Mouse (Mus musculus): ENCODE results near the gene Fut7. TPM values are rescaled to one million over a fixed set of nuclear protein-coding genes. Genes with fewer than 3 reads are reported as not detected.

The Fut7 gene
- polyA plus RNA-seq, 1 experiment: 0.57 TPM

DNA sequence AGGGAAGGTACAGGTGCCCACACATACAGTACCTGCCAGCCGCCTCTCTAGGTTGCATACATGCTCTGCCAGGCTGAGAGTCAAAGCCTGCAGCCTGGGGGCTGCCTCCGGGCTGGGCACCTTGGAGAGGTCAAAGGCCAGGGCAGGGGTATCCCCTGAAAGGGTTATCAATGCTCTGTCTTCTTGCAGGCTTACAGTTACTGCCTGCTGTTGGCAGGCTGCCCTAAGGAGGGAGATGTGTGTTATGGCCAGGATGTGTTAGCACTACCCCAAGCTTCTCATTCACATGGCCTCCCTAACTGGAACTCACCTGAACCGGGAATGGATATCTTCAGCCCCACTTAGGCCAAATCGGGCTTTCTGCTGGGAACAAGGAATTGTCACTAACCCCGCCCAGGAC lies 37.1 kb downstream of the Fut7 start:
- DNase-seq (ENCODE audit: low read depth): no peak

DNA sequence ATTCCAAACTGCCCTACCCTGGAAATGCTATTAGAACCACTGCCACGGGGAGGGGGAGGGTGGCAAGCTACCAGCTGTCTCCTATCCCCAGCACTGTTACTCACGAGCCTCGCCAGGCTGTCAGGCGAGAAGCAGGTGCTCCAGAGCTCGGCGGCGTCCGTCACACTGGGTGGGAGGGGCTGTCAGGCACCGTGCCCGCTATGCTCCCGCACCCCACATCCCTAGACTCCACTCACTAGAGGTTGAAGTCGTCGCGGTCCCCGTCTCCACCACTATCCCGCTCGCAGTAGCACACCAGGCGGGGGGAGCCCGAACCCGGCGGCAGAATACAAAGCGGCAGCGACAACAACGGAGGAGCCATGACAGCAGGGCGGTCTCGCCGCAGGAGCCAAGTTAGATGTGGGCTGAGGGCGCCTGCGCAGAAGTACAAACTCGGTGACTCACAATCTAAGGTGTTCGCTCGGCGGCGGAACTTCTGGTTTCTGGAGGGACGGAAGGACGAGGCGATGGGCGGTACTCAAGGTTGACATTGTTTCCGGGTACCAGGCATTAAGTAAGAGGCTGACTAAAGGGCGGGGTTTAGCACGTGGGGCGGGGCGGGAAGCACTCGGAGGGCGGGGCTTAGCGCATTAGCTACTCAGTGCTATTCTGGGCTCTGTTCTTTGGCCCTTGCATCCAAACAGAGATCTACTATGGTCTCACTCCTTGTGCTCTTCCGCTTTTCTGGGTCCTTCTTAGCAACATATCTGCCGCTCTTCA lies 37.7 kb downstream of the Fut7 start, which contains the start of gene Paxx:
Gene Paxx, minus strand, starts transcription at position 544 of the 759 bp plus-strand sequence.
- peak; percentile 73 for DNase-seq (ENCODE audit: low read depth)

DNA sequence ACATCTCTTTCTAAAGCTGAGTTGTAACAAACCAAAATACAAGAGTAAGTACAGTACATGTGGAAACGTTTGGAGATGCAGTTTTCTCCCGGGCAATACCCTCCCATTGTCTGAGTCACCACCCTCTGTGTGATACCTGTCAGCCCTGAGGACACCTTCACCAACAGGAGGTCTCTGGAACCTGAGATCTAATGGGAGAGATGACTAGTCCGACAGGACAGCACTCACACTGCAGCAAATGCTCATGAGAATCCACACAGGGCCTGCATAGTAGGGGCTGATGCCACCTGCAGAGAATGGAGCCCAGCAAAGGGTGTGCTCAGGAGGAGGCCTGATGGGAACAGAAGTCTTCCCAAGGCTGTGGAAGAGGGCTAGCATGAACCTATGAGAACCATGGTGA lies 38.3 kb downstream of the Fut7 start:
- no peak for DNase-seq (ENCODE audit: low read depth)

DNA sequence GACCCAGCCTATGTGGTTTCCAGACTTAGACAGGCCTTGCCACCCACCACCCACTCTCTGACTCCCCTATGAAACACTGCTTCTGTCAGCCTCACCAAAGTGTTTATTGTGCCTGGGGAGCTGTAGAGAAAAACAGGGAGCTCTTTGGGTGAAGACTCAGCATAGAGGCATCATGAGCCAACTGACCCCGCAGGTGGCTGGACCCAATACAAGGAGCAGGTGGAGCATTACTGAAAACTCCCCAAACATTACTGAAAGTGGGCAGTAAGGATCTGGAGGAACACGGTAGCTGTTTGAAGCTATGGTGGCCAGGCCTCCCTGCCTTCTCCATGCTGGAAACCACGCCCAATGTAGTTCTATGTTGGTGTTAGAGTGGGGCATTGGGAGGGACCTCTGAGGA lies 40.6 kb downstream of the Fut7 start:
- DNase-seq (ENCODE audit: low read depth): no peak

DNA sequence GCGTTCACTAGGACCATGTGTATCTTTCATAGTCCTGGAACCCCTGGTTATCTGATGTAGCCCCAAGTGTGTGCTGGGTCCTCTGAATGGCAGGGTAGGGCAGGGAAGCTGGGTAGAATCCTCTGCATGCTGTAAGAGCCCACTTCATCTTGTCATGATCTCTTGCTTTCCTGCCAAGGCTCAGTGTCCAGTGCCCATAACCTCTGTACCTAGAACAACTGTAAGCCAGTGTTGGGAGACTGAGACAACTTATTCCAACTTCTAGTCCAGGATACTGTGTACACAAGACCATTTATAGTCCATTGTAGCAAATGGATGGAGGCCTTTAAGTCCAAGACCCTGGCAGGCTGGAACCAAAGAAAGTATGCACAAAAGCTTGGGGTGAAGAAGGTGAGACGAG lies 42.2 kb downstream of the Fut7 start:
- DNase-seq (ENCODE audit: low read depth): no peak

DNA sequence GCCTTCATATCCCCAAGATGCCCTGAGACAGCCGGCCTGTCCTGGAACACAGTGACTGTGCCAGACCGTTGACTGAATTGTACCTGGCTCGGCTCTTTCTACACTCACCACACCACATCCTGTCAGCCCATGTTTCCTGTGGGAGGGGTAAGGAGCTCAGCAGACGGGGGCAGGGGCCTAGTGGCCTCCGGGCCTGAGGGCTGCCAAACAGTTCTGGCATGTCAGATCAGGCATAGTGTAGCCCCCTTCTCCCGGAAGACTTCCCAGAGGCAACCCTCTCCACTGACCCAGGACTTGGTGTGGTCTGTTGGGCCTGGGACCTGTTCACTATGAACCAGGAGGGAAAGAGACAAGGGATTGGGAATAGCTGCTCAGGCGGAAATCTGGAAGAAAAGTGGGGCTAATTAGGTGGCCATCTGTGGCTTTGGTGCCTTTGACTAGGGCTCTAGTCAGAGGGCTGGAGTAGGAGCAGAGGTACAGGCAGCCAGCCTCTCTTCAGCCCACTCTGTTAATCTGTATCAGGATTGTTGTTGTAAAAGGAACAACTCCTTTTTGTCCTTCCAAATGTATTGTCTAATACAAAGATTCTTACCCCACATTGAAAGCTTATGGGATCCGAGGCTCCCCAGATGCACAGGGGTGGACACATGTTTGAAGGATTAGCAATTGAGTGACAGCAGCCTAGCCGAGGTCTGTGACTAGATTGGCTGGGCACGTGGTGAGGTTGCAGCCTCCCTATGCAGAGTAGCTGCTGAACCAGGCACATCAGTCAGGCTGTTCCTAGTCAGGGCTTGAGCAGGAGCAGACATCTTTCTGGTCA lies 43.0 kb downstream of the Fut7 start:
- no peak for DNase-seq (ENCODE audit: low read depth)

DNA sequence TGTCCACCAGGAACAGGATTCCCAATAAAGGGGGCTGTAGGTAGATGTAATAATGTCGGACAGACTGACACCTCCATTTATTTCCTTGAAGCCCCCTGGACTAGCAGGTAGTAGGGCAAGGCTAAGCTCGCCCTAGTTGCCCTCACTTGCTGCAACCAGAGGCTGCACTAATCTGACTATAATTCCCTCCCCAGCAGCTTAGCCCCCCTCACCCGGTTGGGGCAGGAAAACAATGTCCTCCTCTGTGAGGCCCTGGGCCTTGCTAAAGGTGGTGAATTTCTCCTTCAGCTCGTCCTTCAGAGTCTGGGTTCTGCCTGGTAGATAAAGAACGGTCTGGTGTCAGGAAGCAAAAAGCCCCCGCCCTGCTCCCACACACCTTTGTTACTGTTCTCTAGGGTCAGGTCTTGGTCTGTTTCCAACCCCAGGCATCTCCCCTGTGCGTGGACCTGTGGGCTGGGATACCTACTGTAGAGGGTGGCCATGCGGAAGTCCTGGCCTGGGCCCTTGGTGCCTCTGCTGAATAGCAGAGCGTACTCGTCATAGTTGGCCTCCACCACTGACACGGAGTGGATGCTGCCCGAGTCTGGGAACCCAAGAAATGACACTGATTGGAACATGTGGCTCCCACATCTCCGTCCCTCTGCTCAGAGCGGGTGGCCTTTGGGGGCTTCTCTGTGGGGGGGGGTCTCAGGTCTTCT lies 44.7 kb downstream of the Fut7 start:
- DNase-seq (ENCODE audit: low read depth): no peak

DNA sequence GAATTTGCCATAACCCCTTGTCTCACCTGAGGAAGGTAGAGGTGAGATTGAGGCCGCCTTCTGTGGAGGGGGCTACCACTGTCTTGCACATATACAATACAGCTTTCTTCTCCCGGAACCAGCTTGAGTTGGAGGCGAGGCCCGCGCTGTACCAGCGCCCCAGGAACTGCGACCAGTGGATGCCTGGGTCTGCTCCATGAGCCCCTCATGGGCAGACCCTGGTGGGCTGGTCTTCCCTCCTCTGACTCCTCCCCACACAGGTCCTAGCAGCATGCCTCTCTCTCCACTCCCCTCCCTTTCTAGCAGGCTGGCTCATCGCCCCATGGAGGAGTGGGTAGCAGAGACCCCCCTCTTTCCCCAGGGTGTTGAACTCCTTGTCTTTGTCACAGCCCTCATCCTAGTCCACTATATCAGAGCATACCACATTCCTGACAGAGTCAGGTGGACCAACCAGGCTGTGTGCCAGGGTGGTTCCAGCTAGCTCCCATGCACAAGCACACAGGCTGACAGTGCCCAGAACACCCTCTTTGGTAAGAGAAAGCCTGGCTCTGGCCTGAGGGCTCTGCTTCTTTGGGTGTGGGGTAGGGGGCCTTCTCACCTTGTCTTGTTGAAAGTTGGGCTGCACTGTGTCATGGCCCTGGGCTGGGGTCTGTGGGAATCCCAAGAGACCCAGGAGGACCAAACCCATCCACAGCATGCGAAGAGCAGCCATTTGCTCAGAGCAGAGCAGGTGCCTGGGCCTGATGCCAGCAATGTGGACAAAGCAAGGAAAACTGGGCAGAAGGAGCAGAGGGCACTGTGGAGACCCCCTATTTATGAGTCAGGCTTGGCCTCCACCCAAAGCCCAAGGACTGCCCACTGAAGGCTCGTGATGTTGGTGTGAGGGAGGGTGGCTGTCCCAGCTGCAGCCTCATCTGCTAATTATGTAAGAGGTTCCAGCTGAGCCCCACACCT lies 46.2 kb downstream of the Fut7 start:
- DNase-seq (ENCODE audit: low read depth): no peak

DNA sequence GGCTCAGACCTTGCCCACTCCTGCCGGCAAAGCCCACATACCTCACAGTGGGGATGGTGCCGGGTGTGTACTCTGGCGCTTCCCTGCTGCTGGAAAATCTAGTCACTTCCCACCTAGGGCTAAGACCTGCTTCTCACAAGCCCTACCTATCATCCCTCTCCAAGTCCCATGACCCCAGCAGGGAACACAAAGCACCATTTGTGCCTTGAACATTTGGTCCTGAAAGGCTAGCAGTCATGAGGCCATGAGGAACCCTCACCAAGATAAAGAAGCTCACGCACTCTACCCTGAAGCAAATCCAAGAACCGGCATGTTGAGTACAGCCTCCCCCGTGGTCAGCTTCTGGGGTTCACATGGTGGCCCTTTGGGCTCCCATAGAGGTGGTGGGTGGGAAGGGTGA lies 46.9 kb downstream of the Fut7 start, which contains the start of gene Ptgds:
Gene Ptgds, minus strand, starts transcription at position 78 of the 400 bp plus-strand sequence.
- no peak for DNase-seq (ENCODE audit: low read depth)

DNA sequence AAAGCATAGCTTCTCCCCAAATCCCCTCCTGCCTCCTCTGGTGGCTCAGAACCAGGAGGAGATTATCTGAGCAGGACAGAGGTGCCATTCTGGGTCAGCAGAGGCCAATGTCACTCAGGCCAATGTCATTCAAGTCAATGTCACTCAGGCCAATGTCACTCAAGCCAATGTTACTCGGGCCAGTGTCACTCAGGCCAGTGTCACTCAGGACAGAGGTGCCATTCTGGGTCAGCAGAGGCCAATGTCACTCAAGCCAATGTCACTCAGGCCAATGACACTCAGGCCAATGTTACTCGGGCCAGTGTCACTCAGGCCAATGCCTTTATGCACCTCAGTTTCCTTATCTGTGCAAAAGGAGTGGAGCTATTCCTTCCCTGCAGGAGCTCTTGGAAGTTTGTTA lies 49.5 kb downstream of the Fut7 start:
- no peak for DNase-seq (ENCODE audit: low read depth)

Other genes with a start within 250 kb of the Fut7 start
- gene Nrarp, start 242.5 kb upstream of the Fut7 start, polyA plus RNA-seq (2012; rRNA removed): 16.6 and 20.4 TPM in 2 replicates
- 41.2 and 42.5 TPM in 2 replicates for gene Tor4a, start 226.4 kb upstream of the Fut7 start, polyA plus RNA-seq (2012; rRNA removed)
- 57.5 and 77.6 TPM in 2 replicates for gene Nelfb, start 211.8 kb upstream of the Fut7 start, polyA plus RNA-seq (2012; rRNA removed)
- 0.74 and 0.93 TPM in 2 replicates for gene Stpg3, start 208.6 kb upstream of the Fut7 start, polyA plus RNA-seq (2012; rRNA removed)
- 1.8 and 3.4 TPM in 2 replicates for gene Fam166a, start 204.5 kb upstream of the Fut7 start, polyA plus RNA-seq (2012; rRNA removed)
- 468 and 584 TPM in 2 replicates for gene Tubb4b, start 198.6 kb upstream of the Fut7 start, polyA plus RNA-seq (2012; rRNA removed)
- gene Slc34a3, start 188.9 kb upstream of the Fut7 start, polyA plus RNA-seq (2012; rRNA removed): not detected in 2 replicates
- gene Rnf224, start 186.5 kb upstream of the Fut7 start, polyA plus RNA-seq (2012; rRNA removed): 0.04 and 0.09 TPM in 2 replicates
- 9.0 and 13.9 TPM in 2 replicates for gene Rnf208, start 181.0 kb upstream of the Fut7 start, polyA plus RNA-seq (2012; rRNA removed)
- 0.19 and 0.59 TPM in 2 replicates for gene Cysrt1, start 180.8 kb upstream of the Fut7 start, polyA plus RNA-seq (2012; rRNA removed)
- 23.2 and 23.7 TPM in 2 replicates for gene AL732309.1, start 176.4 kb upstream of the Fut7 start, polyA plus RNA-seq (2012; rRNA removed)
- gene Tmem203, start 167.8 kb upstream of the Fut7 start, polyA plus RNA-seq (2012; rRNA removed): 63.3 and 66.2 TPM in 2 replicates
- gene Tprn, start 160.6 kb upstream of the Fut7 start, polyA plus RNA-seq (2012; rRNA removed): 11.4 and 20.5 TPM in 2 replicates
- 44.6 and 56.3 TPM in 2 replicates for gene Ssna1, start 150.8 kb upstream of the Fut7 start, polyA plus RNA-seq (2012; rRNA removed)
- 119 and 122 TPM in 2 replicates for gene Anapc2, start 150.8 kb upstream of the Fut7 start, polyA plus RNA-seq (2012; rRNA removed)
- 1.4 and 2.0 TPM in 2 replicates for gene Tmem210, start 135.1 kb upstream of the Fut7 start, polyA plus RNA-seq (2012; rRNA removed)
- 5.1 and 7.0 TPM in 2 replicates for gene Lrrc26, start 133.4 kb upstream of the Fut7 start, polyA plus RNA-seq (2012; rRNA removed)
- 0.12 and 0.15 TPM in 2 replicates for gene Grin1, start 104.1 kb upstream of the Fut7 start, polyA plus RNA-seq (2012; rRNA removed)
- gene Man1b1, start 90.9 kb upstream of the Fut7 start, polyA plus RNA-seq (2012; rRNA removed): 11.2 and 25.1 TPM in 2 replicates
- 18.1 and 28.0 TPM in 2 replicates for gene Dpp7, start 66.9 kb upstream of the Fut7 start, polyA plus RNA-seq (2012; rRNA removed)
- 38.0 and 38.6 TPM in 2 replicates for gene Uap1l1, start 57.6 kb upstream of the Fut7 start, polyA plus RNA-seq (2012; rRNA removed)
- 3.0 and 4.3 TPM in 2 replicates for gene Sapcd2, start 50.9 kb upstream of the Fut7 start, polyA plus RNA-seq (2012; rRNA removed)
- gene Entpd2, start 27.4 kb upstream of the Fut7 start, polyA plus RNA-seq (2012; rRNA removed): 64.7 and 75.2 TPM in 2 replicates
- 140 and 154 TPM in 2 replicates for gene Npdc1, start 23.9 kb upstream of the Fut7 start, polyA plus RNA-seq (2012; rRNA removed)
- gene Abca2, start 5.4 kb downstream of the Fut7 start, polyA plus RNA-seq (2012; rRNA removed): 187 and 437 TPM in 2 replicates
- gene Clic3, start 33.6 kb downstream of the Fut7 start, polyA plus RNA-seq (2012; rRNA removed): 103 and 188 TPM in 2 replicates
- gene Paxx, start 37.8 kb downstream of the Fut7 start, polyA plus RNA-seq (2012; rRNA removed): 124 and 139 TPM in 2 replicates
- 1,300 and 1,863 TPM in 2 replicates for gene Ptgds, start 46.8 kb downstream of the Fut7 start, polyA plus RNA-seq (2012; rRNA removed)
- 234 and 311 TPM in 2 replicates for gene Lcn12, start 70.6 kb downstream of the Fut7 start, polyA plus RNA-seq (2012; rRNA removed)
- gene Fbxw5, start 77.5 kb downstream of the Fut7 start, polyA plus RNA-seq (2012; rRNA removed): 19.2 and 54.8 TPM in 2 replicates
- gene C8g, start 78.5 kb downstream of the Fut7 start, polyA plus RNA-seq (2012; rRNA removed): 15.1 and 15.8 TPM in 2 replicates
- gene Traf2, start 123.7 kb downstream of the Fut7 start, polyA plus RNA-seq (2012; rRNA removed): 13.7 and 17.0 TPM in 2 replicates
- gene Edf1, start 134.6 kb downstream of the Fut7 start, polyA plus RNA-seq (2012; rRNA removed): 115 and 139 TPM in 2 replicates
- gene Mamdc4, start 151.6 kb downstream of the Fut7 start, polyA plus RNA-seq (2012; rRNA removed): 8.0 and 13.4 TPM in 2 replicates
- 57.5 and 83.3 TPM in 2 replicates for gene Phpt1, start 152.0 kb downstream of the Fut7 start, polyA plus RNA-seq (2012; rRNA removed)
- gene Ajm1, start 158.5 kb downstream of the Fut7 start, polyA plus RNA-seq (2012; rRNA removed): 1.4 and 2.0 TPM in 2 replicates
- gene Rabl6, start 185.3 kb downstream of the Fut7 start, polyA plus RNA-seq (2012; rRNA removed): 58.5 and 65.8 TPM in 2 replicates
- gene Ccdc183, start 194.4 kb downstream of the Fut7 start, polyA plus RNA-seq (2012; rRNA removed): 1.0 and 1.6 TPM in 2 replicates
- gene Tmem141, start 198.7 kb downstream of the Fut7 start, polyA plus RNA-seq (2012; rRNA removed): 72.5 and 74.2 TPM in 2 replicates
- 18.2 and 19.1 TPM in 2 replicates for gene Fcna, start 204.8 kb downstream of the Fut7 start, polyA plus RNA-seq (2012; rRNA removed)
- gene Lcn8, start 229.9 kb downstream of the Fut7 start, polyA plus RNA-seq (2012; rRNA removed): 4,084 and 9,522 TPM in 2 replicates
- 3,609 and 5,181 TPM in 2 replicates for gene Lcn5, start 234.7 kb downstream of the Fut7 start, polyA plus RNA-seq (2012; rRNA removed)

Data from gonadal fat pad, adult 2 months (tissue).